Mouse (Mus musculus) heart, postnatal 36 days (tissue): ENCODE results near the gene Npr1. TPM values are rescaled to one million over a fixed set of nuclear protein-coding genes. Genes with fewer than 3 reads are reported as not detected.

ENCODE experiments used
- DNase-seq, 2 experiments: peaks; one replicate each; pipeline ENCODE4 v3.0.0; 2021 to 2022
- intact Hi-C: fragments of 180-260 bp; cut with DNase I; formaldehyde crosslinking; loops from one replicate; pipeline ENCODE4 v1.15.1; 2025
- total RNA-seq, 2 experiments: library from RNA; stranded (reverse); gene quantifications; 2 replicates each; pipeline ENCODE4 v1.2.3; 2021

Gene Npr1
- total RNA-seq: 10 to 100 TPM; 19.9 to 21.3 TPM

GRCm38 (mm10) chr3:90465686-90466310 lies at the start of gene Npr1:
Gene Npr1, minus strand, starts transcription at chr3:90465866.
- DNase-seq: peak; percentile 66 to 73
- intact Hi-C loops: loop anchor here (1.0 to 5.0 kb wide), 4 partner anchors 19 to 198 kb away; partner anchors contain the start of genes Dennd4b and Ints3

DNA sequence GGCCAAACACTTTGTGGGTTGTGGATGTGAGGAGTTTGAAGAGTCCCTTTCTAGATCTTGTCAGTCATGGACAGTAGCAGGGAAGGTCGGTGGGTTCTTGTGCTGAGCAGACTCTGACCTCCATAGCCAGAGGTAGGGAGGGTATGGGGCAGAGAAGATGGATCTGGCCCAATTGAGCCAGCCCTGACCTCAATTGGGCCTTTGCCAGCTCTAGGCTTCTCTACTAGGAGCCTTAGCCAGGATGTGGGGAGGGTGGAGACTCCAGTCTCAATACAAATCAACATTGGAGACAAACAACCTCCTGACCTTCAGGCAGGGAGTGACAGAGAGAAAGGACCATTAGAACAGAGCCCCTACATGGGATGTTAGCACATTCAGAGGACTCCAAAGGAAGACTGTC lies 49.6 kb upstream of the Npr1 start:
- intact Hi-C loops: no loop called here
- peak; percentile 55 for DNase-seq

DNA sequence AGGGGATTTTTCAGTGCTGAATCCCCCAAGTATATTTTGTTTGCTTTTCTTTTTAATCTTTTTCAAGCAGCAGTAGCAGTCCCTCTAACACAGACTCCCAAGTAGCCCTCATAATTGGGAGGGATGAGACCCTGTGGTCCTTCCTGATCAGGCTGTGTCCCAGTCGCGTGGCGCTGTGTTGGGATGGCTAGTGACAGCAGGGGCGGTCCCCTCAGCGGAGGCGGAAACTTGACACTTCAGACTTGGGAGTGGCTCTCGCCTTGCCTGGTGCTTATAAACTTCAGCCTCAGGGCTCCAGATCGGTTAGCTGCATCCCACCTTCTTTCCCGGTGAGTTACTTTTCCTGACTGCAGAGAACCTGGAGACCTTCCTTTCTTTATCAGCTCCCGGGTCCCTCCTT lies 49.0 kb upstream of the Npr1 start:
- intact Hi-C loops: no loop called here
- peak; percentile 78 to 79 for DNase-seq

GRCm38 (mm10) chr3:90513796-90514590 lies 48.3 kb upstream of the Npr1 start, which contains the start of the genes S100a1 and S100a13:
Gene S100a1, minus strand, starts transcription at chr3:90514392.
Gene S100a13, plus strand, starts transcription at chr3:90514435.
- intact Hi-C loops: no loop called here
- peak; percentile 72 to 80 for DNase-seq

DNA sequence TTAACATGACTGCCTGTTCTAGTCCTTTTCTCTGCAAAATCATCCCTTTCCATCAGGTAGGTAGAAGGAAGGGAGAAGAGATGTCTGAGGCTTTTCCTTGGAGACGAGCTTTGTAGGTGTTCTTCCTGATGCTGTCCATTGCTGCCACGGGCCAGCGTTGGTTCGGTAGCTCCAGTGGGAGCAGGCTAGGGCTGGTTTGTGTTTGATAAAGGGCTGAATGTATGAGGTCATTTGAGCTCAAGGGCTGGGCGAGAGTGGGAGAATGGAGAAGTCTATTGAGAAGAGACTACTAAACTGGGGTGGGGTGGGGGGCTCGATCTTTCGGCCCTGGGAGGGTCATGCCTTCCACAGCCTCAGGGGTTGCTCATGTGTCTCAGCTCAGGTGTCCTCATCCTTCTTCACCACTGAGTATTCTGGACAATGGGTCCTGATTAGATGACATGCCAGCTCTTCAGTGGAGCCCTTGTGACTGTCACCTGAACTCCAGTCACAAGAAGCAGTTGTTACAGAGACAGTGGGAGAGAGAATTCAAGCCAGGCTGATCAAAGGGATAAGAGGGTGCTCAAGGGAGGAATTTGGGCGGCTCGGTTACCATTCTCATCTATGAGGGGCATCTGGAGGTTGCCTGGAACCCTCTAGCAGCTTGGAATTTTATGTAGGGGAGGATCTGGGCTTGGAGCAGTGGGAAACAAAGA lies 47.4 kb upstream of the Npr1 start:
- no peak for DNase-seq
- intact Hi-C loops: no loop called here

GRCm38 (mm10) chr3:90512276-90512675 lies 46.6 kb upstream of the Npr1 start:
- DNase-seq: no peak
- intact Hi-C loops: no loop called here

DNA sequence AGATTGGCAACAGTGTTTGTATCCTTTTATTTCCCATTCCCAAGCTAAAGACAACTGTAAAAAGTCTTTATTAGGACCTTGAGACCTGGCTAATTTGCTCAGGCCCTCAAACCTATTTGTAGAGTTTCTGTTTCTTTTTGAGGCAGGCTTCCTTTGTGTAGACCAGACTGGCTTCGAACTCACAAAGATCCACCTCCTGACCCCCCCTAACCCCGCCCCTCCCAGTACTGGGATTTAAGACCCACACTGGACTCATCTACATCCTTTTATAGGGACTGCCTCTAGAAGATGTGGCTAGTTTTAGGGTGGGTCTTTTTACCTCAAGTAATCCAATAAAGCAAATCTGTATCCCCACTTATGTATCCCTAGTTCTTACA lies 44.1 kb upstream of the Npr1 start:
- no peak for DNase-seq
- intact Hi-C loops: loop anchor here (2.0 kb wide), 1 partner anchor 19 kb away; the partner anchor contains the start of gene Snapin

DNA sequence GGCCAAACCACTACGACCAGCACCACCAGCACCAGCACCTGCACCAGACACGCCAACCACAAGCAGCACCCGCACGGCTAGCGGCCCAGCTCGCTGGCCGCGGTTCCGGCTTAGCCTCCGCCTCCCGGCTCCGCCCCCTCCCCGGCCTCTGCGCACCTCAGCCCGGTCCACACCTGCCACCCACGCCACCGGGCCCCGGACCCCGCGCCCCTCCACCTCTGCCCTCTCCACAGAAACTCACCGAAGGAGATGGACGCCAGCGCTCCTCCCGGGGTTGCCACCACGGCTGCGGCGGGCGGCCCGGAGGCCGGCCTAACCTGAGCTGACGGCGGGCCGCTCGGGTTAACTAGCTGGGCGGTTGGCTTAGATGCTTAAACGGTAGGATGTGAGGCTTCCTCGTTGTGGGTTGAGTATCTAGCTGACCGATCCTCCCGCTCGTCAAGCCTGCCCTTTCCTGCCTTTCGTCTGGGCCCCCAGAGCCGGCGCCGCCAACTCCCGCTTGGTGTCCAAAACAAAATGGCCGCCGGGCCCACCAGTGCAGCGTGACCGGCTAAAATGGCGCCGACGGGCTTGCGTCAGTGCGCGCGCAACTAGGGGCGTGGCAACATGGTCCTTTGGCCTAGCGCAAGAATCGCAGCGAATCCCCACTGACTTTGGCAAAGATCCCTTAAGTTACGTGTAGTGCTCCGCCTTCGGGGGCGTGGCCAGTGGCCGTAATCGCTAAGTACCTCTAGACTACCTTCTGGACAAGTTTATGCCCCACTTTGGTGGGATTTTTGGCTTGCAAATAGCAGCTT lies 43.5 kb upstream of the Npr1 start, which contains the start of gene Chtop:
TSS of gene Chtop (minus strand) at position 549 of the 797 bp plus-strand sequence.
- intact Hi-C loops: loop anchor here (2.0 kb wide), 1 partner anchor 18 kb away; the partner anchor contains the start of gene Snapin
- peak; percentile 99 to 100 for DNase-seq

DNA sequence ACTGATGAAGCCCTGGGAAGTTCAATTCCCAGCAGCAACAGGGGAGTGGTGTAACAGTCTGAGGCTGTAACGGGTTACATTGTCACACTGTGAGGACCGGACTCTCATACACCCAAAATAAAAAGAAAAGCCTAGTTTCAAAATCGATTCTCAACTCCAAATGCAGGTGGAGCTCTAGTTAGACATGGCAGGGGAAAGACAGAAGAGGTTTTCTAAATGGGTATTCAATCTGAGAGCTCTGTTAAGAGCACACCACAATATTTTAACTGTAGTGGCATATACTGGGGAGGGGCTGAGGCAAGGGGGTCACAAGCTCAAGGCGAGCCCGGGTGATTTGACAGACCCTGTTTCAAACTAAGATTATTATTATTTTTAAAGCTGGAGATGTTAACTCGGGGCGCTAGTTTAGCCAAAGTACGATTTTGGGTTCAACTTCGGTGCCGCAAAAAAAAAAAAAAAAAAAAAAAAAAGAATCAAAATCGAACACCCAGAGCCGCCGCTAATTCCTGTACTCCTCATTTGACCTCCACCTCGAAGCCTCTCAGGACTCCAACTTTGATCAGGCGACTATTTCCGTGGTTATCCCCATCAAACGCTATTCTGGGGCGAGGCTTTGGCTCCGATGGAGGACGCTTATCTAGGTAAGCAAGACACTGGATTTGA lies 42.8 kb upstream of the Npr1 start:
- no peak for DNase-seq
- intact Hi-C loops: loop anchor here (2.0 kb wide), 1 partner anchor 18 kb away; the partner anchor contains the start of gene Snapin

DNA sequence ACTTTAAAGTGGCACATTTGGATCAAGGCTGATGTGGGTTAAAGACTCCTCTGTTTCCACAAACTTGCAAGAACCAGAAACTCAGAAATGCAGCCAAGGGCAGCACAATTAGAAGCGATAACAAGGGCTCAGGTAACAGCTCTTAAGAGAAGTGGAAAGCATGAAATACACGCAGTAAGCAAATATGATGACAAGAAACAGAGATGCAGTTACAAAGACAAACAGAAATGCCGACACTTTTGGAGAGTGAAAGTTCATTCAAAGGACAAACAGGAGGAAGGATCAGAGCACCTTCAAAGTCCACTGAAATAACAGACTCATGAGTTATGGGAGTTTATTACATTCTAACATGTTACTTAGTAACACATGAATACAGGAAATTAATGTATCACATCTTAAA lies 40.7 kb upstream of the Npr1 start:
- DNase-seq: no peak
- intact Hi-C loops: no loop called here

DNA sequence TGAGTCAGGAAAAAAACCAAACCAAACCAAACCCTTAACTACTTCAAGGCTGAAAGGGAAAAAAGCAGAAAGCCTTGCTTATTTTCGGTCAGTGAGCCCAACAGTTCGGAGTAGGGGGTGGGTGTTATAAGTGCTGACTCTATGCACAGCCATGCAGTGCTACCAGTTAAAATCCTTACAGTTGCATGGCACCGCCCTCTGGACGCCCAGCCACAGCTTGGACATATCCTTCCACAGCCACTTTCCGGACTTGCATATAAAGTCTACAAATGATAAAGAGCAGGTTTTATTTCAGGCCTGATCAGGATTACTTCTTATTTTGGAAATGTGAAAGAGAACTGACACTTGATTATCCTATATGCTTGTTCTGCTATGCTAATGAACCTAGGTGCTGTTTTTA lies 39.5 kb upstream of the Npr1 start:
- no peak for DNase-seq
- intact Hi-C loops: no loop called here

GRCm38 (mm10) chr3:90503444-90503843 lies 37.8 kb upstream of the Npr1 start:
- intact Hi-C loops: no loop called here
- no peak for DNase-seq

DNA sequence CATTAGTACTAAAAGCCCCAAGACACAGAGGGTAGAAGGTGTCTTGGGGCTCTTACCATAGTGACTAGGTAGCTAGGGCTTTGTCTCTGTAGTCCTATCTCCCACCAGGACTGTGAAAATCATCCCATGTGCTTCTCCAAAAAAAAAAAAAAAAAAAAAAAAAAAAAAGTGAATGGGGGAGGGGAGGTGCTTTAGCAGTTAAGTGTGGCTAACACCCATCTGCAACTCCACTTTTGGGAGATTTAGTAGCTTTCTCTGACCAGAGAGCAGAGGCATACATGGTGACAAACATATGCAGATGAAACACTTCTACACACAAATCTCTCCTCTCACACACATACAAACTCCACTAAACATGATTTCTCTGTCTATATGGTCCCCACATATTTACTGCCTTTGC lies 31.9 kb upstream of the Npr1 start:
- intact Hi-C loops: no loop called here
- no peak for DNase-seq

- intact Hi-C loops: no loop called here
- no peak for DNase-seq
Measured at GRCm38 (mm10) chr3:90495850-90496525, 30.3 kb upstream of the Npr1 start.

DNA sequence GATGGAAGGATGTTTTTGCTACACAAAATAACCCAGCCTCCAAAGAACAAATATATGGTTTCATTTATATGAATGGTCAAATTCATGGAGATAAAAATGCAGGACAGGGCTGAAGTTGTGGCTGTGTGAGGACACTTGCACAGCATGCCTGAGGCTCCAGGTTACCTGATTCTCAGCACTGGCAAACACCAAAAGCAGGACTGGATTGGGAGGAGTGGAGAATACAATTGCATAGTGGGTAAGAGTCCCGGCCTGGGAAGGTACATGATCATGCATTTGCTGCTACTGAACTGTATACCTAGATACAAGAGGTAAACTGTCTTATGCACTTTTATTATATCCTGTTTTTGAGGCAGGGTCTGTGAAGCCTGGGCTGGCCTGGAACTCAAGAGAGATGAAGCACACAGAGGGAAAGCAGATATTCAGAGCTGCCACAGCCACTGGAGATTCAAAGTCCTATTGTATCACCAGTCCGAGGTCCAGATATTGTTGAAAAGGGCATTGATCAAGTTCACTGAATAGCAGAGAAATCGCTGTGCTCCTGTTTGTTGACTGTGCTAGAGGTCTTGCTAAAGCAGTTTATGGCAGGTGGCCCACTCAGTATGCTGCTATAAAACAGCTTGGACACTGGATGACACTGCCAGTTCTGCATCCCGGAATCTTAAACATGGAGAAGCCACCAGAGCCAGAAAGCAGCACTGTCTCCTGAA lies 28.3 kb upstream of the Npr1 start:
- DNase-seq: no peak
- intact Hi-C loops: loop anchor here (5.0 kb wide), 1 partner anchor 213 kb away; no protein-coding TSS in a partner anchor

DNA sequence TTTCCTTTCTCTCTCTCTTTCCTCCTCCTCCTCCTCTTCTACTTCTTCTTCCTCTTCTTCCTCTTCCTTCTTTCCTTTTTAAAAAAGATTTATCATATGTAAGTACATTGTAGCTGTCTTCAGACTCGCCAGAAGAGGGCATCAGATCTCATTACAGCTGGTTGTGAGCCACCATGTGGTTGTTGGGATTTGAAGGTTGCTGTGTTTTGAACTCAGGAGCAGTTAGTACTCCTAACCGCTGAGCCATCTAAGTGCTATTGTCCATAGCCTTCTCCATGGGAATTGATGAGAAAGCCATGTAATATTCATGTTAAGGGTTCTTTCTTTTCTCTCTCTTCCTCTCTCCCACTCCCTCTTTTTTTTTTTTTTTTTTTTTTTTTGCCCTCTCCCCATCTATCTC lies 25.7 kb upstream of the Npr1 start:
- no peak for DNase-seq
- intact Hi-C loops: loop anchor here (1.0 to 5.0 kb wide), 4 partner anchors 17 to 216 kb away; partner anchors contain the start of gene Chtop

DNA sequence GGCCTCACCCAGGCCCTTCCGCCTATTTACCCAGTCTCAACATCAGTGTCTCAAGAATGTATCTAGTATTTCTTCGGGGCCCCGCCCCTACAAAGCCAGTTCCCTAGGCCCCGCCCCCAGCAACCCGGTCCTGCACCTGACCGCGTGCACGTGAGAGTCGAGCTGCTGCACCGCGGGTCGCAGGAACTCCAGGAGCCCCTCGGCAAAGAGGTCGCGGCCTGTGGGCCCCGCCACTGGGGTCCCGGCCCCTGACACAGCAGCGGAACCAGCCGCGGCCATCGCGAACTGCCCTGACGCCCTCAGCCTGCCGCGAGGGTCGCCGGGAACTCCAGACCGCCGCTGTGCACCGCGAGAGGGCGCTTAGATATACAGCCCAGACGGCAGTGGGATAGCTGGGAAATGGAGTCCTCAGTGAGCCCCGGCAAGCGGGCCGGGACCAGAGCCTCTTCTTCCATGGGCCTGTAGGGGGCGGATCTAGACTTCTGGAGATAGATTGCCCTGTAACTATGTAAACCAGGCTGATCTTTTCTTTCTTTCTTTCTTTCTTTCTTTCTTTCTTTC lies 25.1 kb upstream of the Npr1 start, which contains the start of gene Snapin:
TSS of gene Snapin (minus strand) at position 338 of the 561 bp plus-strand sequence.
- peak; percentile 94 to 97 for DNase-seq
- intact Hi-C loops: loop anchor here (1.0 to 5.0 kb wide), 4 partner anchors 18 to 217 kb away; partner anchors contain the start of gene Chtop

DNA sequence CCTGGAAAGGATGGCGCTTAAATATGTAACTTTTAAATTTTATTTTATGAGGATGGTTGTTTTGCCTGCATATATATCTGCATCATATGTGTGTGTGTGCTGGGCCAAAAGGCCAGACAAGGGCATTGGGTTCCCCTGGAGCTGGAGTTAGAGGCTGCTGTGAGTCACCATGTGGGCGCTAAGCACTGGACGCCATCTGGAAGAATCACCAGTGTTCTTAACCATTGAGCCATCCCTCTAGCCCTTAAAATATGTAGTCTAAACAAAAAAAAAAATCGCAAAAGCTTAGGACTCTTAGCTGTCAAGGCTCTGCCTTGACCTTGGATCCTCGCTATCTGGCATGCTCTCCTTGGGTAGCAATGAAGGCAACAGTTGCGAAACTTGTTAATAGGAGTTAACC lies 22.9 kb upstream of the Npr1 start:
- DNase-seq: no peak
- intact Hi-C loops: no loop called here
